Mouse (Mus musculus): ENCODE measurements at regions not wholly inside any gene's neighbourhood (a gene's known extent, or its start where the extent isn't known, plus 50 kb on each side); places are given as distances from the start of the nearest gene placed in this dataset.
A peak's percentile ranks its signal among the peaks of the same experiment; 100 is the strongest.

- Histone ChIP-seq H3K27ac (ENCODE audit: low read depth, low read length) (no peak overlapping the region), H3K9ac (ENCODE audit: low read depth, low read length) (no peak overlapping the region), H3K27me3 (replicated peaks; ENCODE audit: control insufficient read depth, insufficient read depth, low read length) (no peaks in the 10 kb centered on the region), H3K4me3 (ENCODE audit: low read depth, low read length) (no peak overlapping the region), H3K36me3 (ENCODE audit: control insufficient read depth, insufficient read depth) (no peaks in the 10 kb centered on the region), H3K4me2 (replicated peaks; ENCODE audit: low read depth) (no peak overlapping the region), H3K4me1 (replicated peaks; ENCODE audit: control insufficient read depth, insufficient read depth, low read length) (no peaks in the 10 kb centered on the region), H3K9me3 (ENCODE audit: control insufficient read depth) (no peaks in the 10 kb centered on the region)
- 95% methylated on average over 3 of the region's 3 CpGs for WGBS
- no peak for ATAC-seq
- TF ChIP-seq CTCF (IDR thresholded peaks at IDR 0.05; ENCODE audit: low read depth), result no peak
These were observed 591.6 kb downstream of the Insc start for GRCm38 (mm10) chr7:115335051-115335450.

- H3K4me2 ChIP-seq (replicated peaks; ENCODE audit: low read depth), result no peak overlapping the region
- no peaks in the 10 kb centered on the region for H3K9me3 ChIP-seq (ENCODE audit: control insufficient read depth)
- H3K27ac ChIP-seq (ENCODE audit: low read depth, low read length), result no peak overlapping the region
- no peak for ATAC-seq
- 87% methylated on average over 7 of the region's 7 CpGs for WGBS
- H3K4me1 ChIP-seq (replicated peaks; ENCODE audit: control insufficient read depth, insufficient read depth, low read length), result no peaks in the 10 kb centered on the region
- no peak overlapping the region for H3K9ac ChIP-seq (ENCODE audit: low read depth, low read length)
- H3K27me3 ChIP-seq (replicated peaks; ENCODE audit: control insufficient read depth, insufficient read depth, low read length), result no peaks in the 10 kb centered on the region
- H3K36me3 ChIP-seq (ENCODE audit: control insufficient read depth, insufficient read depth), result no peaks in the 10 kb centered on the region
- TF ChIP-seq CTCF (IDR thresholded peaks at IDR 0.05; ENCODE audit: low read depth), result no peak
- no peak overlapping the region for H3K4me3 ChIP-seq (ENCODE audit: low read depth, low read length)
These were observed 596.7 kb downstream of the Insc start for GRCm38 (mm10) chr7:115340155-115340554.

- Histone ChIP-seq H3K4me1 (replicated peaks; ENCODE audit: control insufficient read depth, insufficient read depth, low read length) (no peaks in the 10 kb centered on the region), H3K27ac (ENCODE audit: low read depth, low read length) (no peak overlapping the region), H3K36me3 (ENCODE audit: control insufficient read depth, insufficient read depth) (no peaks in the 10 kb centered on the region), H3K27me3 (replicated peaks; ENCODE audit: control insufficient read depth, insufficient read depth, low read length) (no peaks in the 10 kb centered on the region), H3K9ac (ENCODE audit: low read depth, low read length) (no peak overlapping the region), H3K9me3 (ENCODE audit: control insufficient read depth) (no peaks in the 10 kb centered on the region), H3K4me3 (ENCODE audit: low read depth, low read length) (no peak overlapping the region), H3K4me2 (replicated peaks; ENCODE audit: low read depth) (no peak overlapping the region)
- no peak for TF ChIP-seq CTCF (IDR thresholded peaks at IDR 0.05; ENCODE audit: low read depth)
- WGBS, result 69% methylated on average over 4 of the region's 4 CpGs
- no peak for ATAC-seq
These were observed 597.5 kb downstream of the Insc start for GRCm38 (mm10) chr7:115341007-115341406.

- no peak overlapping the region for H3K27ac ChIP-seq (ENCODE audit: low read depth, low read length)
- TF ChIP-seq CTCF (IDR thresholded peaks at IDR 0.05; ENCODE audit: low read depth), result no peak
- no peak overlapping the region for H3K9ac ChIP-seq (ENCODE audit: low read depth, low read length)
- no peak overlapping the region for H3K4me2 ChIP-seq (replicated peaks; ENCODE audit: low read depth)
- H3K36me3 ChIP-seq (ENCODE audit: control insufficient read depth, insufficient read depth), result no peaks in the 10 kb centered on the region
- H3K4me1 ChIP-seq (replicated peaks; ENCODE audit: control insufficient read depth, insufficient read depth, low read length), result no peaks in the 10 kb centered on the region
- H3K27me3 ChIP-seq (replicated peaks; ENCODE audit: control insufficient read depth, insufficient read depth, low read length), result no peaks in the 10 kb centered on the region
- no peaks in the 10 kb centered on the region for H3K9me3 ChIP-seq (ENCODE audit: control insufficient read depth)
- no peak overlapping the region for H3K4me3 ChIP-seq (ENCODE audit: low read depth, low read length)
- WGBS, result 76% methylated on average over 3 of the region's 3 CpGs
- no peak for ATAC-seq
These were observed 602.3 kb downstream of the Insc start for GRCm38 (mm10) chr7:115345749-115346148.

- TF ChIP-seq CTCF (IDR thresholded peaks at IDR 0.05; ENCODE audit: low read depth), result no peak
- H3K27ac ChIP-seq (ENCODE audit: low read depth, low read length), result no peak overlapping the region
- H3K4me1 ChIP-seq (replicated peaks; ENCODE audit: control insufficient read depth, insufficient read depth, low read length), result no peaks in the 10 kb centered on the region
- H3K4me2 ChIP-seq (replicated peaks; ENCODE audit: low read depth), result no peak overlapping the region
- ATAC-seq, result no peak
- 58% methylated on average over 6 of the region's 6 CpGs for WGBS
- no peak overlapping the region for H3K9ac ChIP-seq (ENCODE audit: low read depth, low read length)
- H3K4me3 ChIP-seq (ENCODE audit: low read depth, low read length), result no peak overlapping the region
- H3K27me3 ChIP-seq (replicated peaks; ENCODE audit: control insufficient read depth, insufficient read depth, low read length), result no peaks in the 10 kb centered on the region
- H3K36me3 ChIP-seq (ENCODE audit: control insufficient read depth, insufficient read depth), result no peaks in the 10 kb centered on the region
- H3K9me3 ChIP-seq (ENCODE audit: control insufficient read depth), result no peaks in the 10 kb centered on the region
These were observed 615.2 kb downstream of the Insc start for GRCm38 (mm10) chr7:115358711-115359110.

- Histone ChIP-seq H3K36me3 (ENCODE audit: control insufficient read depth, insufficient read depth) (no peaks in the 10 kb centered on the region), H3K27ac (ENCODE audit: low read depth, low read length) (no peak overlapping the region), H3K4me1 (replicated peaks; ENCODE audit: control insufficient read depth, insufficient read depth, low read length) (no peaks in the 10 kb centered on the region), H3K4me2 (replicated peaks; ENCODE audit: low read depth) (no peak overlapping the region), H3K27me3 (replicated peaks; ENCODE audit: control insufficient read depth, insufficient read depth, low read length) (no peaks in the 10 kb centered on the region), H3K9me3 (ENCODE audit: control insufficient read depth) (no peaks in the 10 kb centered on the region), H3K9ac (ENCODE audit: low read depth, low read length) (no peak overlapping the region), H3K4me3 (ENCODE audit: low read depth, low read length) (no peak overlapping the region)
- no peak for ATAC-seq
- no peak for TF ChIP-seq CTCF (IDR thresholded peaks at IDR 0.05; ENCODE audit: low read depth)
- 87% methylated on average over 3 of the region's 3 CpGs for WGBS
These were observed 616.6 kb downstream of the Insc start for GRCm38 (mm10) chr7:115360142-115360541.

GRCm38 (mm10) chr7:115362117-115362516 lies 618.6 kb downstream of the Insc start:
- H3K27ac ChIP-seq (ENCODE audit: low read depth, low read length), result no peak overlapping the region
- no peaks in the 10 kb centered on the region for H3K36me3 ChIP-seq (ENCODE audit: control insufficient read depth, insufficient read depth)
- no peak overlapping the region for H3K9ac ChIP-seq (ENCODE audit: low read depth, low read length)
- no peak overlapping the region for H3K4me2 ChIP-seq (replicated peaks; ENCODE audit: low read depth)
- peak; percentile 21; the same call in 1 of the 2 replicates for TF ChIP-seq CTCF (IDR thresholded peaks at IDR 0.05; ENCODE audit: low read depth)
- no peaks in the 10 kb centered on the region for H3K9me3 ChIP-seq (ENCODE audit: control insufficient read depth)
- no peak for ATAC-seq
- H3K4me3 ChIP-seq (ENCODE audit: low read depth, low read length), result no peak overlapping the region
- H3K4me1 ChIP-seq (replicated peaks; ENCODE audit: control insufficient read depth, insufficient read depth, low read length), result no peaks in the 10 kb centered on the region
- H3K27me3 ChIP-seq (replicated peaks; ENCODE audit: control insufficient read depth, insufficient read depth, low read length), result no peaks in the 10 kb centered on the region
- 87% methylated on average over 2 of the region's 2 CpGs for WGBS

All from intestine, postnatal 0 days (tissue).